Mouse (Mus musculus) midbrain, embryonic 12.5 days (tissue): ENCODE measurements around the gene Csnka2ip. TPM values are rescaled to one million over a fixed set of nuclear protein-coding genes. Genes with fewer than 3 reads are reported as not detected.

Source experiments
- ATAC-seq: fragments of 200-750 bp; cut with Nextera tagmentation; 2 replicates; pipeline ENCODE4 v1.8.0; 2017; ENCODE audit warnings: low read depth, moderate TSS enrichment, moderate library complexity; ENCODE audit not compliant: low FRiP score
- H3K27ac ChIP-seq: fragments of 300-500 bp; sonication (generic); replicated peaks from 2 replicates; pipeline ENCODE4 v1.5.1; 2016; ENCODE audit warnings: mild to moderate bottlenecking
- H3K27me3 ChIP-seq: fragments of 300-500 bp; sonication (generic); 2 replicates; pipeline ENCODE4 v1.6.1; 2016; ENCODE audit warnings: mild to moderate bottlenecking
- H3K36me3 ChIP-seq: fragments of 300-500 bp; sonication (generic); 2 replicates; pipeline ENCODE4 v1.6.1; 2016
- H3K4me1 ChIP-seq: fragments of 300-500 bp; sonication (generic); 2 replicates; pipeline ENCODE4 v1.6.1; 2016
- H3K4me2 ChIP-seq: fragments of 300-500 bp; sonication (generic); replicated peaks from 2 replicates; pipeline ENCODE4 v1.6.1; 2016; ENCODE audit warnings: mild to moderate bottlenecking, moderate library complexity
- H3K4me3 ChIP-seq: fragments of 300-500 bp; sonication (generic); 2 replicates; pipeline ENCODE4 v1.5.1; 2016; ENCODE audit warnings: mild to moderate bottlenecking
- H3K9ac ChIP-seq: fragments of 300-500 bp; sonication (generic); replicated peaks from 2 replicates; pipeline ENCODE4 v1.6.1; 2016; ENCODE audit warnings: mild to moderate bottlenecking, moderate library complexity
- H3K9me3 ChIP-seq: fragments of 300-500 bp; sonication (generic); 2 replicates; pipeline ENCODE4 v1.6.1; 2016; ENCODE audit warnings: mild to moderate bottlenecking
- WGBS: fragments of 180-500 bp; shearing (Covaris S2); methylation state at CpG from one replicate; pipeline ENCODE4 v1.1.7; 2016; 5-methylcytosine and 5-hydroxymethylcytosine counted together
- polyA plus RNA-seq: library from polyadenylated mRNA; unstranded; fragments of >200 nt; fragmentation: Nextera tagmentation; extraction: Ambion mirVana; gene quantifications from 2 replicates; pipeline ENCODE4 v1.2.1, GENCODE M21; 2016

The Csnka2ip gene
- not detected in 2 replicates for polyA plus RNA-seq

- H3K4me1 ChIP-seq, result no peaks in the 10 kb centered on the region
- no peaks in the 10 kb centered on the region for H3K9me3 ChIP-seq
- H3K4me3 ChIP-seq, result no peak within 1 kb of the TSS
- H3K4me2 ChIP-seq, result no peak within 1 kb of the TSS
- H3K36me3 ChIP-seq, result no peaks in the 10 kb centered on the region
- H3K27ac ChIP-seq, result no peak within 1 kb of the TSS
- no peak within 1 kb of the TSS for H3K9ac ChIP-seq
- H3K27me3 ChIP-seq, result no peaks in the 10 kb centered on the region
- WGBS, result 94% methylated on average over 1 of the region's 1 CpGs
- no peak for ATAC-seq
Measured at GRCm38 (mm10) chr16:64602308-64602707, at the start of gene Csnka2ip. Csnka2ip (minus strand) TSS chr16:64602408.

GRCm38 (mm10) chr16:64649594-64650290 is 47.5 kb upstream of the Csnka2ip start:
- no peaks in the 10 kb centered on the region for H3K36me3 ChIP-seq
- peaks cover 4% of the 10 kb centered on the region for H3K4me1 ChIP-seq
- no peak overlapping the region for H3K9ac ChIP-seq
- H3K9me3 ChIP-seq, result no peaks in the 10 kb centered on the region
- no peaks in the 10 kb centered on the region for H3K27me3 ChIP-seq
- H3K4me2 ChIP-seq, result no peak overlapping the region
- ATAC-seq, result peak; percentile 70
- H3K27ac ChIP-seq, result no peak overlapping the region
- H3K4me3 ChIP-seq, result no peak overlapping the region
- WGBS, result 52% methylated on average over 13 of the region's 13 CpGs

GRCm38 (mm10) chr16:64647771-64648170 is 45.6 kb upstream of the Csnka2ip start:
- H3K27me3 ChIP-seq, result no peaks in the 10 kb centered on the region
- no peaks in the 10 kb centered on the region for H3K36me3 ChIP-seq
- no peak overlapping the region for H3K27ac ChIP-seq
- 89% methylated on average over 2 of the region's 2 CpGs for WGBS
- H3K9ac ChIP-seq, result no peak overlapping the region
- no peak overlapping the region for H3K4me3 ChIP-seq
- H3K4me1 ChIP-seq, result peaks cover 4% of the 10 kb centered on the region
- no peak for ATAC-seq
- no peaks in the 10 kb centered on the region for H3K9me3 ChIP-seq
- no peak overlapping the region for H3K4me2 ChIP-seq

- H3K9ac ChIP-seq, result no peak overlapping the region
- ATAC-seq, result no peak
- 0 out of 2 replicates have a peak, but pooled peaks cover 2% of the 10 kb centered on the region for H3K9me3 ChIP-seq
- no peak overlapping the region for H3K4me3 ChIP-seq
- H3K36me3 ChIP-seq, result no peaks in the 10 kb centered on the region
- H3K4me1 ChIP-seq, result no peaks in the 10 kb centered on the region
- 90% methylated on average over 1 of the region's 1 CpGs for WGBS
- H3K27me3 ChIP-seq, result no peaks in the 10 kb centered on the region
- H3K4me2 ChIP-seq, result no peak overlapping the region
- no peak overlapping the region for H3K27ac ChIP-seq
Measured at GRCm38 (mm10) chr16:64635110-64635509, 32.9 kb upstream of the Csnka2ip start.

GRCm38 (mm10) chr16:64620116-64620515 is 17.9 kb upstream of the Csnka2ip start:
- no peaks in the 10 kb centered on the region for H3K36me3 ChIP-seq
- ATAC-seq, result no peak
- H3K4me3 ChIP-seq, result no peak overlapping the region
- WGBS, result 79% methylated on average over 6 of the region's 6 CpGs
- no peak overlapping the region for H3K4me2 ChIP-seq
- no peaks in the 10 kb centered on the region for H3K27me3 ChIP-seq
- no peak overlapping the region for H3K27ac ChIP-seq
- no peaks in the 10 kb centered on the region for H3K4me1 ChIP-seq
- H3K9ac ChIP-seq, result no peak overlapping the region
- H3K9me3 ChIP-seq, result no peaks in the 10 kb centered on the region

- WGBS, result 83% methylated on average over 3 of the region's 3 CpGs
Measured at GRCm38 (mm10) chr16:64614648-64615047, 12.4 kb upstream of the Csnka2ip start.

GRCm38 (mm10) chr16:64607793-64608192 is 5.6 kb upstream of the Csnka2ip start:
- Histone ChIP-seq H3K9me3 (no peaks in the 10 kb centered on the region), H3K27ac (no peak overlapping the region), H3K4me1 (no peaks in the 10 kb centered on the region), H3K36me3 (no peaks in the 10 kb centered on the region), H3K9ac (no peak overlapping the region), H3K4me3 (no peak overlapping the region), H3K27me3 (no peaks in the 10 kb centered on the region), H3K4me2 (no peak overlapping the region)
- WGBS, result 93% methylated on average over 1 of the region's 1 CpGs
- ATAC-seq, result no peak

More at GRCm38 (mm10) chr16:64614648-64615047, 12.4 kb upstream of the Csnka2ip start:
- ATAC-seq, result no peak
- Histone ChIP-seq H3K4me3 (no peak overlapping the region), H3K4me1 (no peaks in the 10 kb centered on the region), H3K4me2 (no peak overlapping the region), H3K36me3 (no peaks in the 10 kb centered on the region), H3K27me3 (no peaks in the 10 kb centered on the region), H3K9me3 (no peaks in the 10 kb centered on the region), H3K9ac (no peak overlapping the region), H3K27ac (no peak overlapping the region)

- H3K4me1 ChIP-seq, result no peaks in the 10 kb centered on the region
- no peak overlapping the region for H3K9ac ChIP-seq
- H3K36me3 ChIP-seq, result no peaks in the 10 kb centered on the region
- no peak overlapping the region for H3K4me2 ChIP-seq
- H3K4me3 ChIP-seq, result no peak overlapping the region
- H3K9me3 ChIP-seq, result no peaks in the 10 kb centered on the region
- no peak for ATAC-seq
- 84% methylated on average over 2 of the region's 2 CpGs for WGBS
- H3K27me3 ChIP-seq, result no peaks in the 10 kb centered on the region
- H3K27ac ChIP-seq, result no peak overlapping the region
Measured at GRCm38 (mm10) chr16:64586825-64587224, 15.4 kb downstream of the Csnka2ip start.

GRCm38 (mm10) chr16:64586262-64586619 is 16.0 kb downstream of the Csnka2ip start:
- no peaks in the 10 kb centered on the region for H3K36me3 ChIP-seq
- WGBS, result 84% methylated on average over 4 of the region's 4 CpGs
- no peak overlapping the region for H3K27ac ChIP-seq

GRCm38 (mm10) chr16:64585599-64586261 is 16.5 kb downstream of the Csnka2ip start:
- WGBS, result 92% methylated on average over 8 of the region's 8 CpGs
- H3K27ac ChIP-seq, result no peak overlapping the region
- ATAC-seq, result no peak
- H3K27me3 ChIP-seq, result no peaks in the 10 kb centered on the region
- no peak overlapping the region for H3K4me3 ChIP-seq
- H3K4me2 ChIP-seq, result no peak overlapping the region
- no peaks in the 10 kb centered on the region for H3K4me1 ChIP-seq
- H3K36me3 ChIP-seq, result no peaks in the 10 kb centered on the region
- H3K9ac ChIP-seq, result no peak overlapping the region
- H3K9me3 ChIP-seq, result no peaks in the 10 kb centered on the region

More at GRCm38 (mm10) chr16:64586262-64586619, 16.0 kb downstream of the Csnka2ip start:
- Histone ChIP-seq H3K4me2 (no peak overlapping the region), H3K4me1 (no peaks in the 10 kb centered on the region), H3K9me3 (no peaks in the 10 kb centered on the region), H3K9ac (no peak overlapping the region), H3K4me3 (no peak overlapping the region), H3K27me3 (no peaks in the 10 kb centered on the region)
- ATAC-seq, result no peak

GRCm38 (mm10) chr16:64584591-64584990 is 17.6 kb downstream of the Csnka2ip start:
- H3K27me3 ChIP-seq, result no peaks in the 10 kb centered on the region
- H3K4me2 ChIP-seq, result no peak overlapping the region
- no peak overlapping the region for H3K4me3 ChIP-seq
- 84% methylated on average over 4 of the region's 4 CpGs for WGBS
- H3K36me3 ChIP-seq, result no peaks in the 10 kb centered on the region
- no peak for ATAC-seq
- no peaks in the 10 kb centered on the region for H3K4me1 ChIP-seq
- no peaks in the 10 kb centered on the region for H3K9me3 ChIP-seq
- H3K9ac ChIP-seq, result no peak overlapping the region
- H3K27ac ChIP-seq, result no peak overlapping the region

GRCm38 (mm10) chr16:64583406-64583805 is 18.8 kb downstream of the Csnka2ip start:
- no peak overlapping the region for H3K9ac ChIP-seq
- H3K4me3 ChIP-seq, result no peak overlapping the region
- no peak overlapping the region for H3K27ac ChIP-seq
- H3K36me3 ChIP-seq, result no peaks in the 10 kb centered on the region
- H3K27me3 ChIP-seq, result no peaks in the 10 kb centered on the region
- no peak for ATAC-seq
- no peaks in the 10 kb centered on the region for H3K4me1 ChIP-seq
- no peak overlapping the region for H3K4me2 ChIP-seq
- WGBS, result 58% methylated on average over 3 of the region's 3 CpGs
- H3K9me3 ChIP-seq, result no peaks in the 10 kb centered on the region
